Mouse (Mus musculus) kidney, adult 18-20 months (tissue): Measurements from ENCODE around the gene Tbce.
"Not testable (repeated sequence)": the region's sequence is repeated elsewhere in the genome, so short reads cannot be mapped to it uniquely, and the experiment has no call there.

ENCODE experiments used
- DNase-seq: peaks from one replicate; pipeline ENCODE4 v3.0.0; 2021

Tbce gene

DNA sequence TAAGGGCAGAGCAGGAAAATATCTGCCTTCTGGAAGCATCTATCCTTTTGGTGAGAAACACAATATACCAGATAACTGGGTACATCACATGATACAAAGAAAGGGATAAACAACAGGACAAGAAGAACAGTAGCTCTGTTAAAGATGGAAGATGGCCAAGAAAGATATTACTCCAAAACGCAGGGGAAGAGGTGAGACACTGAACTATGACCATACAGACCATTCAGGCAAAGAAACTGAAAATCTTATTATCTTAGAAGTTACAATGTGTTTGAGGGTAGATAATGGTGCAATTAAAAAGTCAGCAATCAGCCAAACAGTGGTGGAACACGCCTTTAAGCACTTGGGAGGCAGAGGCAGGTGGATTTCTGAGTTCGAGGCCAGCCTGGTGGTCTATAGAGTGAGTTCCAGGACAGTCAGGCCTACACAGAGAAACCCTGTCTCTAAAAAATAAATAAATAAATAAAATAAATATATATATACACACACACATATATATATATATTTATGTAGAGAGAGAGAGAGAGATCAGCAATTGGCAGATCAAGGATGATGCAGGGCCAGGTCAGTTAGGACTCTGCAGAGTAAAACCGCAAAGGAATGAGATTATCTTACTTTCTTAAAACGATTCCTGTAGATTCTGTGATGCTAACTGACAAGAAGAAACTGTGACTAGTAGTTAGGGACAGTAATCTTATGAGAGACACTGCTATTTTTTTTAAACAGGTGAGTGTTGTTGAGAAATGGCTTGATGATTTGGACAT lies 5.9 kb downstream of the Tbce start:
- no peak for DNase-seq

DNA sequence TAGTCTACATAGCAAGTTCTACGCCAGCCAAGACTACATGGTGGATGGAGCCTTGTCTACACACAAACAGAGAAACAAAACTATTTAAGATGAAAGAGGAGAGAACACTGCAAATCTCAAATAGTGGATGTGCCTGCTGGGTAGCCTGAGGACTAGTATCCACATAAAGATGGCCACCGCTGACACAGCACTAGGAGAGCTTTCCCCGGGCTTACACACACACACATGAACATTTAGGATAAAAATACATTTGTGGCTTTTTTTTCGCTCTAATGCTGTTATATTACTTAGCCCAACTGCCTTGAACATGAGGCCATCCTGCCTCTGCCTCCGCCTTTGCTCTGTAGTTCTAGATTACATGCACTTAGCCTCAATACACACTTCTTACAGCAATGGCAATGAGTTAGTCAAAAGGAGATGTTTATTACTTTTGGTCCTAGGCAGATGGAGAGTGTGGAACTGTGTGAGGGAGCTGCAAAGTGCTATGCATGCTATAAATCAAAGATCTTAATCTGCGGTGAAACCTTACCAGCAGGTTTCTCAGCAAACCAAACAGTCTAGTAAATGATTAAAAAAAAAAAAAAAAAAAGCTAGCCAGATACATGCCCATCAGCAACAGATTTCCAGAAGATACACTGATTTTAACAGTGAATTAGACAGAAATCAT lies 13.2 kb downstream of the Tbce start:
- no peak for DNase-seq

- DNase-seq, result no peak
Measured at GRCm38 (mm10) chr13:14025554-14025953, 13.9 kb downstream of the Tbce start.

DNA sequence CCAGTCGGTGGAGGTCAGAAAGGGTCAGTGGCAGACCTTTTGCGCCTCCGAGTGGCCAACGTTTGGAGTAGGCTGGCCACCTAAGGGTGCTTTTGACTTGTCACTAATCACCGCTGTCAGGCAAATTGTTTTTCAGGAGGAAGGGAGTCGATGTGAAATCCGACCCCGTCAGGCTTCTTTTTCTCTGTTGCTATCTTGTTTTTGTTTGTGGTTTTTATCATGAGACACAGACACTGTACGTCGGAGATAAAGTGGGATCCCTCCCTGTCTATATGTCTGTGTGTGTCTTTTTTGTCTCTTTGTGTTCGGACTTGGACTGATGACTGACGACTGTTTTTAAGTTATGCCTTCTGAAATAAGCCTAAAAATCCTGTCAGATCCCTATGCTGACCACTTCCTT lies 18.0 kb downstream of the Tbce start:
- not testable (repeated sequence) for DNase-seq

DNA sequence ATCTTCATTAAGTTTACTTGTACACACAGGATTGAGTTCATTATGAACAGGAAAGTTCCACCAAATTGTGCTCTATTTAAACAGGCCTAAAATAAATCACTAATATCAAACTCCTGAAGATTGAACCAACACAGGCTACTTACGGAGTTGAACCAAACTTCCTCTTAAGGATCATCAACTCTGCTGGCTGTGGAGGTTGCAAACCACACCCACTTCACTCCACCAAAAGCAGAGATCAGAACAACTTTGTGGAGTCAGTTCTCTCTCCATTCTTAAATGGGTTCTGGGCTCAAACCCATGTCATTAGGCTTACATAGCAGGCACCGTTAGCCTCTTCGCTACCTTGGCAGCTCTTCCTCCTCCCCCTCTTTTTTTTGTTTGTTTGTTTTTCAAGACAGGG lies 20.6 kb downstream of the Tbce start:
- DNase-seq, result no peak

DNA sequence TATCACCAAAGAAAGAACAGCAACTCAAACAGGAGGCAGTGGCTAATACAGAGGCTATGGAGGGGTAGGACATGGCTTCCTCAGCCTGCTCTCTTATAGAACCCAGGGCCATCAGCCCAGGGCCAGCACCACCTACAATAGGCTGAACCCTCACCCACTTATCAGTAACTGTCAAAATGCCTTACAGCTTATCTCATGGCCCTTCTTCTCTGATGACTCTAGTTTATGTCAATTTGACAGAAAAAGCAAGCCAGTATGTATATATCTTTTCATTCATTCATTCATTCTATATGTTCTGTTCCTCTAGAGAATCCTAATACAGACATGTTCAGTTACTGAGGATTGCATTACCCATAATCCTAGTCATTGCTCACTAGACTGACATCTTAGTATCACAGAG lies 21.2 kb downstream of the Tbce start:
- no peak for DNase-seq

- no peak for DNase-seq
Measured at GRCm38 (mm10) chr13:14015609-14016008, 23.8 kb downstream of the Tbce start.

DNA sequence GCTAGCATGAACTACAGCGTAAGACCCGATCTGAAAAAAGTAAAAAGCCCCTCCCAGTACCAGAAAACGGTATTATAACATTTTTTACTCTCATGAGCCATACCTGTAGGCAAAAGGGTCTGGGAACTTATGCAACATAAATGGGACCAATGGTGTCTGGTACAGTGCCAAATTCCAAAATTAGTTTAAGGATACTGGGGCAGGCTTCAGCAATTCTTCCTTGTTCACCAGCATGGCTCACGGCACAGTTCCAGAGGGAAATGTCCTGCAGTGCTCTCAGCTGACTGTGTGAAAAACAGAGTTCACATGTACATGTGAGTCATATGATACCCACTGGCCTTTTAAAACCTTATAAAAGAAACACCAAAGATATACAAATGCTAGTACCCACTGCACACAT lies 24.9 kb downstream of the Tbce start:
- no peak for DNase-seq

- DNase-seq, result no peak
Measured at GRCm38 (mm10) chr13:14014001-14014400, 25.4 kb downstream of the Tbce start.

DNA sequence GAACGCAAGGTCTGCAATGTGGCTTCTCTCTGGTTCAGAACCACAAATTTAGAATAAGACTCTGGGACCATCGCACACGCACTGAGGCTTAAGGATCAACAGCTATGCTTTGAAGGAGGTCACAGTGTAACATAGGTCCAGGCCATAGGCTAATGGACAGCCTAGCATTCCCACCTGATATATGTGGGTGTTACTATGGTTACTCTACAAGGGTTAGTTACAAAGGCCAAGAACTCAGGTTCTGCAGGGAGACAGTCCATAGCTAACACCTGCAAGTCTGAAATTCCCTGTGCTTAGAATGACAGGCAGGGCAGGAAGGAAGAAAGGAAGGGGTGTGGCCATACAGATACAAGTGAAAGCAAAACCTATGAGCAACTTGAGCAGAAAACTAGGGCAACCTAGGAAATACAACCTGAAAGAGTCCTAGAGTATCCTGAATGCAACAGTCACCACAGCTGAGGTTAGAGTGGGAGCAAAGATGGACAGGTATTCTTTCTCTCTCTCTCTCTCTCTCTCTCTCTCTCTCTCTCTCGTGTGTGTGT lies 27.9 kb downstream of the Tbce start:
- no peak for DNase-seq

- no peak for DNase-seq
Measured at GRCm38 (mm10) chr13:14006056-14006455, 33.4 kb downstream of the Tbce start.

DNA sequence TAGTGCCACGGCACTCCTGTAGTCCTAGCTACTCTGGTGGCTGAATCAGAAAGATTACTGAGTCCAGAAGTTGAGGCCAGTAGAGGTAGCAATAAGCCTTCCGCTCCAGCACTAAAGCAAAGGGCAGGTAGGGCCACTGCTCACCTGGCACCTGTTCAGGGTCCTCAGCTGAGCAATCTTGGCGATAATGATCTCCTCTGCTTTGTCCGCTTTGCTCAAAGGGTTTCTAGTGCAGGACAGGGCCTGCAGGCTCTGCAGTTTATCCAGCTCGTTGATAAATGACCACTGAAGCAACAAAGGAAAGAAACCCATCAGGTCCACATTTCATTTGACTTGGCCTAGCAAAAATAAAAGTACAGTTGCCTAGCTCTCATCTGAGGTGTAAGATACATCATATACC lies 34.4 kb downstream of the Tbce start:
- DNase-seq, result no peak

DNA sequence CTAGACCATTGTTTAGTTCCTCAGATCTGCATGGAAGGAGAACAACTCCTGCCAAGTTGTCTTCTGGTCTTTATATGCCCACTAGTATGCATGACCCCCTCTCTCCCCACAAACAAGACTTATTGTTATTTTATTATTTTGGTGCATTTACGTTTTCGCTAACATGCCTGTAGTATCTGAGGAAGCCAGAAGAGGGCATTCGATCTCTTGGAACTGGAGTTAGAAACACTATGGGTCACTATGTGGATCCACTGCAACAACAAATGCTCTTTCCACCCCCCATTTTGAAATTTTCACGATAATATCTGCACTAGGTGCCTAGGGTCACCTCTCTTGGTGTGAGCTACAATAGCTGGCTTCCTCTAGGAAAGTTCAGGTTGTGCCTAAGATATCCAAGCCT lies 35.4 kb downstream of the Tbce start:
- DNase-seq, result no peak

DNA sequence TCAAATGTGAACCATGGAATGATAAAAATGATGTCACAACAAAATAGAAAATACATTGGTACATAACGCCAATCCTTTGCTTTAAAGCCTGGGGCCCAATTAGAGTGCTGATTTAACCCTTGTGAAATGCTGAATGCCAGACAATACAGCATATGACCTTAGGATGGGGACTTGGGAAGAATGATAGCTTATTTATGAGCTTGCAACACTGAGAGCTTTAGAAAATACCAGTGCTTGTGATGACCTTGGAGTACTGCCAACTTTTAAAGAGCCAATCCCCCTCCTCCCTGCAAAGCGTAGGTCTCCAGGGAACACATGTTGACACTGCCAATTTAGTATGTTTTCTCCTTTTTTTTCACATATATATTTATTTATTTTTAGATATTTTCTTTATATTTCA lies 36.7 kb downstream of the Tbce start:
- no peak for DNase-seq

DNA sequence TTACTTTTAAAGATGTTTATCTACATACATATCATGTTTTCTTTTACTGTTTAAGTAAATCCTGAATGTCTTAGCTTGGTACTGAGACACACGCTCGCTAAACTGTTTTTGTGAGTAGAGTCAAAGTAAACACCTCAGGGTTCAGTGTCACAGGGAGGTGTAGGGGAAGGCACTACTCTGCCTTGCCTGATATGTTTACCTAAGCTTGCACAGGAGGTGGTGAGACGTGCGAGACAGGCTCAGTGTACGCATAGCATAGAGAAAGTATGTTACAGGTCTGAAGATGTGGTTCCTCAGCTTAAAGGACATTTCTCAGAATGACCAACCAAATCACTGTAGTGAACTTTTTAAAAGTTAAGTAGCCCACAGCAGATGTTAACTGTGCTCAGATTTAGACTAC lies 42.0 kb downstream of the Tbce start:
- DNase-seq, result no peak

GRCm38 (mm10) chr13:13995046-13995445 lies 44.4 kb downstream of the Tbce start:
- no peak for DNase-seq

- no peak for DNase-seq
Measured at GRCm38 (mm10) chr13:13993041-13993440, 46.4 kb downstream of the Tbce start.

GRCm38 (mm10) chr13:13990391-13990790 lies 49.0 kb downstream of the Tbce start:
- no peak for DNase-seq

DNA sequence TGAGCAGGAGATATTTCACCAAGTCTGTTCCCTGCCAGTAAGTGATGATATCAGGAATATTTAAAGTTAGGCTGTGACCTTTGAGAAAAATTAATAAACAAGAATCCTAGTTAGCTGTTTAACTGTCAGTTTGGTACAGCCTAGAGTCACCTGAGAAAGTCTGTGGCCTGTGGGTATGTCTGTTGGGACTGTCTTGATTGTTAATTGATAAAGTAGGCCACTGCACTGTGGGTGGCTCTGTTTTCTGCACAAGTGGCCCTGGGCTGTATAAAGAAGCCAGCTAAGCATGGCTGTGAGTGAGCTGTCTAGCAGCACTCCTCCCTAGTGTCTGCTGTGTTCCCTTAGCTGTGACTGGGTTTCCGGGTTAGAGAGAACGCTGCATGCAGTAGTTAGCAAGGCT lies 50.3 kb downstream of the Tbce start:
- no peak for DNase-seq

- DNase-seq, result no peak
Measured at GRCm38 (mm10) chr13:13983523-13983922, 55.9 kb downstream of the Tbce start.

DNA sequence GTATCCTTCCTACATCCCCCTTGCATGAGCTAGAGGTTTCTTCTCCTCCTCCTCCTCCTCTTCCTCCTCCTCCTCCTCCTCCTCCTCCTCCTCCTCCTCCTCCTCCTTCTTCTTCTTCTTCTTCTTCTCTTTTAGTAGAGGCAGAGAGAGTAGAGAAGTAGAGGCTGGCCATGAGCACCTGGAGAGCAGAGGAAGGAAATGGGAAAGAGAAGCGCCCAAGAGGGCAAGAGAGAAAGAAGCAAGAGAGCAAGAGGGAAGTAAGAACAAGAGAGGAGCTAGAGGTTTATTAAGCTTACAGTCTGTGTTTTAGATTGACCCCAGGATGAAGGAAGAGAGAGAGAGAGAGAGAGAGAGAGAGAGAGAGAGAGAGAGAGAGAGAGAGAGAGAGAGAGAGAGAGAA lies 57.6 kb downstream of the Tbce start:
- not testable (repeated sequence) for DNase-seq

GRCm38 (mm10) chr13:13969796-13970195 lies 69.6 kb downstream of the Tbce start:
- no peak for DNase-seq

GRCm38 (mm10) chr13:13968629-13969111 lies 70.8 kb downstream of the Tbce start:
- DNase-seq, result no peak

DNA sequence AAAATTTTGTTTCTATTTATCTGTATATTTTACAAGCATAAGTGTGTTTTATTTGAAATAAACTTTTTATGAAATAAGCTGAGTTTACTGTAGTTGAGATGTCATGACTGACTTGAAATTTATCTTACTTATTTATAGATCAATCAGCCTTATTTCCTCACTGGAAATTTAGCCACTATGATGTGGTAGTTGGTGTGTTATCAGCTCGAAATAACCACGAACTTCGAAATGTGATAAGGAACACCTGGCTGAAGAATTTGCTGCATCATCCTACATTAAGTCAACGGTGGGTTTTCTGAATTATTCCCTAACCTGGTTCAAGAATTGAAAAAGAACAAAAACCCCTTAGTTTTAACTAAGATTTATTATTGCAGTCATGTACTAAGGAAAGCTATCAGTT lies 73.3 kb downstream of the Tbce start:
- DNase-seq, result no peak
